9 mouse cellular contexts compared by ENCODE assay signal in the genomic region with DNA sequence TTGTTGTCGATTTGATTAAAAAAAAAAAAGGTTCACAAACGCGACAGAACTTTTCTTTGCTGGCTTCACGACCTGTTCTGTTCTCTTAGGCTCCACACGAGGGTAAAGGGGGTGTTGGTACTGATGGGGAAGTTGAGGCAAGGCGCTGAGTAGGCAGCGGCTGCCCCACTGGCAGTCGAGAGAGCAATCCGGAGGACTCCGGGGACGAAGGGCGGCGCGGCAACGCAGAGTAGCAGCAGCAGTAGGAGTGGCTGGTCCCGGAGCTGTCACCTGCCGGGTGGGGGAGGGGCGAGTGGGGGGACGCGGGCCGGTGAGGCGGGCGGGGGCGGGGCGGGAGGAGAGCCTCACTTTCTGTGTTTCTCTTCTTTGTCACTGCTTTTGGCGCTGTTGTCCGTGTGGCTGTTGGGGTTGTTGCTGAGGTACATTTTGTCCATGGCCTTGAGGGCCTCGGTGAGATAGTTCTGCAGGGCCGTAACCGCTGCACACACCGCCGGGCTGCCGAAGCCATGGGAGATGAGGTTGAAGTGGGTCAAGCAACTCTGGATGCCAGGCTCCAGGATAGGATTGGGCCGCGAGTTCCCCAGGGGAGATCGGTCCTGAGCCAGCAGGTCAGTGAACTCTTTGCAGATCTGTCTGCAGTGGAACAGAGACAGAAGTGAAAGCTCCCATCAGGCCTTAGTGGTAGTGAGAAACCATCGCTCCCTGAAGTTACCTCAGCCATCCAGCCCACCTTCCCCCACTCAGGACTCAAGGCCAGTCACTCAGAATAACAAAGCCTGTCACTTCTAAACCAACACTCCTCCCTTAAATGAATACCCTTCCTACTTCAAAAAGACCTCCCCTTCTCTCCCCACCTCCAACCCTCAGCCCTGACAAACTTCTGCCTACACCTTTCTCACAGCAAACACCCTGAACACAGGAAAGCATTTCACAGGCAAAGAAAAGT. TPM values are rescaled to one million over a fixed set of nuclear protein-coding genes. Genes with fewer than 3 reads are reported as not detected.
DNase-seq lines count a peak whose midpoint lies in the region; ATAC-seq and TF ChIP-seq lines count a peak whose summit lies in the region.
"Had no signal": no experiment of that assay in that cellular context is flagged by ENCODE, and none has a peak within 500 bp of the region (broad histone marks: within the 10 kb centered on the region; RNA-seq: fewer than 3 reads in every experiment).

No protein-coding gene starts in this region.

- H3K27me3 ChIP-seq in lung, embryonic 14.5 days (ENCODE audit: insufficient read depth, low read length): peaks cover 96% of the 10 kb centered on the region
- H3K27me3 ChIP-seq in embryonic facial prominence, embryonic 10.5 days (replicated peaks; ENCODE audit: low read depth, poor library complexity, severe bottlenecking): peaks cover 100% of the 10 kb centered on the region
- H3K27me3 ChIP-seq in hindbrain, embryonic 13.5 days: peaks cover 91% of the 10 kb centered on the region

- TF ChIP-seq CTCF in lung, embryonic 14.5 days (IDR thresholded peaks at IDR 0.05; ENCODE audit: low read depth): no peak

- no peaks in the 10 kb centered on the region for H3K4me1 ChIP-seq in lung, embryonic 14.5 days (ENCODE audit: insufficient read depth)
- H3K4me1 ChIP-seq in embryonic facial prominence, embryonic 10.5 days: peaks cover 77% of the 10 kb centered on the region
- peaks cover 26% of the 10 kb centered on the region for H3K4me1 ChIP-seq in hindbrain, embryonic 13.5 days (replicated peaks)

- no peak for DNase-seq in lung, embryonic 14.5 days
- no peak for DNase-seq in lung, postnatal 4 days
- DNase-seq in embryonic facial prominence, embryonic 10.5 days (ENCODE audit: low spot score): peak; percentile 60
- DNase-seq in neural tube, embryonic 10.5 days (ENCODE audit: extremely low spot score, low spot score): peak; percentile 36
- DNase-seq in adrenal gland, postnatal 25 days: no peak
- DNase-seq in layer of hippocampus, adult 18-20 months (ENCODE audit: low spot score in 2 of 2): no peak
- DNase-seq: cerebellum, adult 11 months; layer of hippocampus, adult 9-11 months had no signal

- H3K4me3 ChIP-seq in lung, embryonic 14.5 days (ENCODE audit: low read depth, low read length): no peak overlapping the region
- H3K4me3 ChIP-seq in embryonic facial prominence, embryonic 10.5 days: peak overlapping the region; percentile 42
- H3K4me3 ChIP-seq in hindbrain, embryonic 13.5 days: no peak overlapping the region

- WGBS in lung, embryonic 14.5 days: 7% methylated on average over 30 of the region's 37 CpGs
- WGBS in embryonic facial prominence, embryonic 10.5 days: 13% methylated on average over 37 of the region's 37 CpGs
- 3% methylated on average over 29 of the region's 37 CpGs for WGBS in hindbrain, embryonic 13.5 days

- H3K27ac ChIP-seq in lung, embryonic 14.5 days (ENCODE audit: low read depth): no peak overlapping the region
- H3K27ac ChIP-seq in embryonic facial prominence, embryonic 10.5 days (replicated peaks): peak overlapping the region; percentile 63
- H3K27ac ChIP-seq in hindbrain, embryonic 13.5 days: peak overlapping the region; percentile 13

- no peaks in the 10 kb centered on the region for H3K9me3 ChIP-seq in lung, embryonic 14.5 days (ENCODE audit: low read depth, low read length)
- no peaks in the 10 kb centered on the region for H3K9me3 ChIP-seq in embryonic facial prominence, embryonic 10.5 days
- H3K9me3 ChIP-seq in hindbrain, embryonic 13.5 days: no peaks in the 10 kb centered on the region

- H3K36me3 ChIP-seq in lung, embryonic 14.5 days (ENCODE audit: insufficient read depth): no peaks in the 10 kb centered on the region
- H3K36me3 ChIP-seq in embryonic facial prominence, embryonic 10.5 days (replicated peaks): peaks cover 9% of the 10 kb centered on the region
- H3K36me3 ChIP-seq in hindbrain, embryonic 13.5 days: no peaks in the 10 kb centered on the region

- ATAC-seq in lung, embryonic 14.5 days (ENCODE audit: insufficient read depth): no peak
- ATAC-seq in hindbrain, embryonic 13.5 days (ENCODE audit: low FRiP score): no peak

- no peak overlapping the region for H3K9ac ChIP-seq in lung, embryonic 14.5 days
- H3K9ac ChIP-seq in hindbrain, embryonic 13.5 days: no peak overlapping the region

- 0 out of 2 replicates have a peak overlapping the region, but pooled peaks have one; percentile 10 for H3K4me2 ChIP-seq in lung, embryonic 14.5 days
- peak overlapping the region; percentile 26; the same call in 1 of the 2 replicates for H3K4me2 ChIP-seq in hindbrain, embryonic 13.5 days

RNA-seq across cellular contexts. Expression of gene Tfap2a, which starts 21.1 kb away (rescaled TPM):
- 0.11 and 0.19 TPM in 2 replicates for polyA plus RNA-seq in lung, embryonic 14.5 days (2014; fragmentation: Nextera tagmentation; extraction: Ambion mirVana)
- polyA plus RNA-seq in embryonic facial prominence, embryonic 10.5 days (2016; fragmentation: Nextera tagmentation; extraction: Ambion mirVana): 8.3 and 8.5 TPM in 2 replicates
- polyA plus RNA-seq in hindbrain, embryonic 13.5 days (2015; fragmentation: Nextera tagmentation; extraction: Ambion mirVana): 14.2 and 22.9 TPM in 2 replicates
- 0.18 TPM in 1 of 2 replicates, not detected in the other for total RNA-seq in adrenal gland, postnatal 25 days (2021)
- under 1 TPM; 0.27 to 0.30 TPM for total RNA-seq in layer of hippocampus, adult 18-20 months (2021)

Comparison
In these comparisons a context has a peak if more than half of its experiments do, and no peak if none do; other contexts are left out.
1. DNase-seq: peak in embryonic facial prominence, embryonic 10.5 days (single experiment) and neural tube, embryonic 10.5 days (single experiment); none in lung, embryonic 14.5 days (single experiment), lung, postnatal 4 days (0 of 2), adrenal gland, postnatal 25 days (single experiment) and layer of hippocampus, adult 18-20 months (0 of 2).